Mouse (Mus musculus): ENCODE results near the gene Fars2.

Gene Fars2

GRCm38 (mm10) chr13:36117143-36118014 is at the start of gene Fars2, which contains the start of gene Lyrm4:
Gene Fars2 (plus strand): TSS chr13:36117412.
Gene Lyrm4 (minus strand): TSS chr13:36117526.
- DNase-seq (ENCODE audit: low spot score), result peak; percentile 98

- no peak for DNase-seq (ENCODE audit: low spot score)
Observed at GRCm38 (mm10) chr13:36074484-36074883, 42.7 kb upstream of the Fars2 start.

- DNase-seq (ENCODE audit: low spot score), result no peak
Observed at GRCm38 (mm10) chr13:36081591-36081990, 35.6 kb upstream of the Fars2 start.

GRCm38 (mm10) chr13:36084701-36085100 is 32.5 kb upstream of the Fars2 start:
- DNase-seq (ENCODE audit: low spot score), result no peak

- DNase-seq (ENCODE audit: low spot score), result peak; percentile 22
Observed at GRCm38 (mm10) chr13:36085971-36086370, 31.2 kb upstream of the Fars2 start.

- DNase-seq (ENCODE audit: low spot score), result peak; percentile 61
Observed at GRCm38 (mm10) chr13:36086608-36087391, 30.4 kb upstream of the Fars2 start.

GRCm38 (mm10) chr13:36087427-36087826 is 29.8 kb upstream of the Fars2 start:
- no peak for DNase-seq (ENCODE audit: low spot score)

GRCm38 (mm10) chr13:36088168-36088567 is 29.0 kb upstream of the Fars2 start:
- DNase-seq (ENCODE audit: low spot score), result no peak

GRCm38 (mm10) chr13:36096684-36097383 is 20.4 kb upstream of the Fars2 start:
- DNase-seq (ENCODE audit: low spot score), result no peak

GRCm38 (mm10) chr13:36105591-36105990 is 11.6 kb upstream of the Fars2 start:
- no peak for DNase-seq (ENCODE audit: low spot score)

GRCm38 (mm10) chr13:36108528-36108927 is 8.7 kb upstream of the Fars2 start:
- no peak for DNase-seq (ENCODE audit: low spot score)

- no peak for DNase-seq (ENCODE audit: low spot score)
Observed at GRCm38 (mm10) chr13:36111331-36111730, 5.9 kb upstream of the Fars2 start.

- no peak for DNase-seq (ENCODE audit: low spot score)
Observed at GRCm38 (mm10) chr13:36113181-36113580, 4.0 kb upstream of the Fars2 start.

- DNase-seq (ENCODE audit: low spot score), result no peak
Observed at GRCm38 (mm10) chr13:36116520-36117142, 581 bp upstream of the Fars2 start.

- no peak for DNase-seq (ENCODE audit: low spot score)
Observed at GRCm38 (mm10) chr13:36119684-36120083, 2.5 kb downstream of the Fars2 start.

GRCm38 (mm10) chr13:36120606-36121005 is 3.4 kb downstream of the Fars2 start:
- DNase-seq (ENCODE audit: low spot score), result no peak

GRCm38 (mm10) chr13:36129360-36130054 is 12.3 kb downstream of the Fars2 start:
- no peak for DNase-seq (ENCODE audit: low spot score)

- DNase-seq (ENCODE audit: low spot score), result no peak
Observed at GRCm38 (mm10) chr13:36131401-36131800, 14.2 kb downstream of the Fars2 start.

GRCm38 (mm10) chr13:36131992-36132649 is 14.9 kb downstream of the Fars2 start:
- DNase-seq (ENCODE audit: low spot score), result no peak

- DNase-seq (ENCODE audit: low spot score), result no peak
Observed at GRCm38 (mm10) chr13:36139703-36140102, 22.5 kb downstream of the Fars2 start.
